Mouse (Mus musculus) kidney, adult 2 months (tissue): ENCODE data around the gene Gm49322.

ENCODE experiments used
- CTCF ChIP-seq: fragments of 200-500 bp; conservative IDR thresholded peaks from 2 replicates; pipeline ENCODE4 v1.5.1; 2011; ENCODE audit warnings: low read depth, mild to moderate bottlenecking, control low read depth, low read length, moderate library complexity, mixed read lengths; ENCODE audit not compliant: insufficient read depth, insufficient read length
- POLR2A ChIP-seq: fragments of 200-500 bp; IDR thresholded peaks from one replicate; pipeline ENCODE4 v1.6.1; 2011; ENCODE audit warnings: low read depth, low read length, control low read depth

- TF ChIP-seq POLR2A = no peak
- no peak for TF ChIP-seq CTCF
Measured at GRCm38 (mm10) chr10:80663485-80664196, 57.8 kb downstream of the Gm49322 start.
